Mouse (Mus musculus): ENCODE measurements around the gene Clba1. TPM values are rescaled to one million over a fixed set of nuclear protein-coding genes. Genes with fewer than 3 reads are reported as not detected.
A peak's percentile ranks its signal among the peaks of the same experiment; 100 is the strongest.

The Clba1 gene
- polyA plus RNA-seq, 1 experiment from 2014 or later: 14.7 TPM

GRCm38 (mm10) chr12:112821216-112821615, 12.5 kb downstream of the Clba1 start:
- ATAC-seq (ENCODE audit: low FRiP score) (no peak), DNase-seq (ENCODE audit: low spot score, missing footprints) (no peak)
- Histone ChIP-seq H3K9ac (ENCODE audit: low read length) (no peak overlapping the region), H3K27ac (ENCODE audit: low read depth, low read length) (no peak overlapping the region), H3K27me3 (ENCODE audit: control insufficient read depth, insufficient read depth, low read length) (no peaks in the 10 kb centered on the region), H3K4me2 (no peak overlapping the region), H3K4me3 (ENCODE audit: low read depth, low read length) (no peak overlapping the region), H3K9me3 (ENCODE audit: control insufficient read depth, low read length) (no peaks in the 10 kb centered on the region), H3K36me3 (ENCODE audit: control insufficient read depth, insufficient read depth, low read length) (peaks cover 37% of the 10 kb centered on the region), H3K4me1 (ENCODE audit: control insufficient read depth, insufficient read depth, low read length) (peaks cover 2% of the 10 kb centered on the region; the same call in 1 of the 2 replicates)
- 67% methylated on average over 1 of the region's 1 CpGs for WGBS

DNA sequence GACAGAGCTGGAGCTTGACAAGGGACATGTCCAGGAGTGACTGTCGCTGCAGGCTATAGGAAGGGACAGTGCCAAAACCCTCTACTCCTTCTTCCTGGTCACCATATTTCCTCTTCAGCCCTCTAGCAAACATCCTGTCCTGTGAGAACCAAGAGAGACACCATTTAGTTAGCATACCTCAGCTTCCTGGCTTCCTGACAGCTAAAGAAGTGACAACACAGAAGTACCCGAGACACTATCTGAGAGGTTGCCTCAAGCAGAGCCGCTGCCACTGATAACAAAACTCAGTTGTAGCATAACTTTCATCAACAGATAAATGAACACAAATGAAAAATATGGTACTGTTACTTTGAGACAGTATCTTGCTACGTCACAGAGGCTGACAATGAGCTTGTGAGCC, 13.2 kb downstream of the Clba1 start:
- no peaks in the 10 kb centered on the region for H3K27me3 ChIP-seq (ENCODE audit: control insufficient read depth, insufficient read depth, low read length)
- no peak overlapping the region for H3K4me2 ChIP-seq
- H3K4me3 ChIP-seq (ENCODE audit: low read depth, low read length): no peak overlapping the region
- H3K27ac ChIP-seq (ENCODE audit: low read depth, low read length): no peak overlapping the region
- H3K9me3 ChIP-seq (ENCODE audit: control insufficient read depth, low read length): no peaks in the 10 kb centered on the region
- WGBS: 88% methylated on average over 4 of the region's 4 CpGs
- H3K36me3 ChIP-seq (ENCODE audit: control insufficient read depth, insufficient read depth, low read length): peaks cover 37% of the 10 kb centered on the region
- H3K4me1 ChIP-seq (ENCODE audit: control insufficient read depth, insufficient read depth, low read length): peaks cover 5% of the 10 kb centered on the region; the same call in 1 of the 2 replicates
- DNase-seq (ENCODE audit: low spot score, missing footprints) (no peak), ATAC-seq (ENCODE audit: low FRiP score) (no peak)
- no peak overlapping the region for H3K9ac ChIP-seq (ENCODE audit: low read length)

DNA sequence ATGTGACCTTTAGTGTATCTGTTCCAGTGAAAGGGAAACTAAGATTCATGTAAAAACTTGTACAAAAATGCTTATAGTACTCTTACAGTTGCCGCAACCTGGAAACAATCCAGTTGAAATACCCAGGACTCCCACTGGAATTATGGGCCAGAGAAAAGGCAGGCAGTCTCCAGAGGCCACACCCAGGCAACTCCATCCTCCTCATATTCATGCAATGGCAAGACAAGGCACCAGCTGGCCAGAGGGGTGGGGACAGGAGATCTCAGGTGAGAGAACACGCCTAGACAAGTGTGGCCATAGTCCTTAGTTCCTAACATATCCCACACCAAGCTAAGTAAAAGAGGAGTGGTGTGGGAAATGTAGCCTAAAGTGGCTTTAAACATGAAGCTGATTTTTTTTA, 13.9 kb downstream of the Clba1 start:
- DNase-seq (ENCODE audit: low spot score, missing footprints) (no peak), ATAC-seq (ENCODE audit: low FRiP score) (no peak)
- Histone ChIP-seq H3K36me3 (ENCODE audit: control insufficient read depth, insufficient read depth, low read length) (peaks cover 37% of the 10 kb centered on the region), H3K4me3 (ENCODE audit: low read depth, low read length) (no peak overlapping the region), H3K9ac (ENCODE audit: low read length) (no peak overlapping the region), H3K27me3 (ENCODE audit: control insufficient read depth, insufficient read depth, low read length) (no peaks in the 10 kb centered on the region), H3K27ac (ENCODE audit: low read depth, low read length) (no peak overlapping the region), H3K4me1 (ENCODE audit: control insufficient read depth, insufficient read depth, low read length) (peaks cover 12% of the 10 kb centered on the region), H3K9me3 (ENCODE audit: control insufficient read depth, low read length) (no peaks in the 10 kb centered on the region), H3K4me2 (no peak overlapping the region)
- WGBS: 81% methylated on average over 2 of the region's 2 CpGs

DNA sequence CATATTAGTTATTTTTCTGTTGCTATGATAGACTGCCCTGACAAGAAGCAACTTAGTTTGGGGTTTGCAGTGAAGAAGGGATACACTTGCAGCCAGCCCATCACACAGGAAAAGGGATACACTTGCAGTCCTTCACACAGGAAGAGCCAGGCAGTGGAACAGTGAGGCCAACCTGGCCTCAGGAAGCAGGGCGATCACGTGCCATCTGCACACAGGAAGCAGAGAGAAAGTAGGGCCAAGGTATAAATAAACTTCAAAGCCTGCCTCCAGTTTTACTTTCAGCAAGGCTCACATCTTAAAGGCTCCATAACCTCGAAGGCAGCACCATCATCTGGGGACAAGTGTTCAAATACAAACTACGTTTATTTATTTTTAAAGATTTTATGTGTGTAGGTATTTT, 14.5 kb downstream of the Clba1 start:
- DNase-seq (ENCODE audit: low spot score, missing footprints): no peak
- WGBS: 88% methylated on average over 4 of the region's 4 CpGs
- H3K27me3 ChIP-seq (ENCODE audit: control insufficient read depth, insufficient read depth, low read length): no peaks in the 10 kb centered on the region
- no peak for ATAC-seq (ENCODE audit: low FRiP score)
- peaks cover 16% of the 10 kb centered on the region for H3K4me1 ChIP-seq (ENCODE audit: control insufficient read depth, insufficient read depth, low read length)
- H3K4me3 ChIP-seq (ENCODE audit: low read depth, low read length): no peak overlapping the region
- H3K9me3 ChIP-seq (ENCODE audit: control insufficient read depth, low read length): no peaks in the 10 kb centered on the region
- H3K9ac ChIP-seq (ENCODE audit: low read length): no peak overlapping the region
- no peak overlapping the region for H3K27ac ChIP-seq (ENCODE audit: low read depth, low read length)
- H3K4me2 ChIP-seq: no peak overlapping the region
- H3K36me3 ChIP-seq (ENCODE audit: control insufficient read depth, insufficient read depth, low read length): peaks cover 37% of the 10 kb centered on the region

GRCm38 (mm10) chr12:112825901-112826300, 17.2 kb downstream of the Clba1 start:
- DNase-seq (ENCODE audit: low spot score, missing footprints) (no peak), ATAC-seq (ENCODE audit: low FRiP score) (no peak)
- no peak overlapping the region; the same call in 1 of the 2 replicates for H3K9ac ChIP-seq (ENCODE audit: low read length)
- H3K4me3 ChIP-seq (ENCODE audit: low read depth, low read length): no peak overlapping the region
- no peak overlapping the region for H3K4me2 ChIP-seq
- H3K27me3 ChIP-seq (ENCODE audit: control insufficient read depth, insufficient read depth, low read length): no peaks in the 10 kb centered on the region
- H3K9me3 ChIP-seq (ENCODE audit: control insufficient read depth, low read length): no peaks in the 10 kb centered on the region
- H3K4me1 ChIP-seq (ENCODE audit: control insufficient read depth, insufficient read depth, low read length): peaks cover 23% of the 10 kb centered on the region
- peaks cover 19% of the 10 kb centered on the region for H3K36me3 ChIP-seq (ENCODE audit: control insufficient read depth, insufficient read depth, low read length)
- WGBS: 93% methylated on average over 5 of the region's 5 CpGs
- no peak overlapping the region for H3K27ac ChIP-seq (ENCODE audit: low read depth, low read length)

GRCm38 (mm10) chr12:112828501-112829243, 19.9 kb downstream of the Clba1 start:
- WGBS: under 1% methylated on average over 50 of the region's 51 CpGs
- peak overlapping the region; percentile 82 for H3K4me2 ChIP-seq
- ATAC-seq (ENCODE audit: low FRiP score) (peak; percentile 82), DNase-seq (ENCODE audit: low spot score, missing footprints) (peak; percentile 93)
- peak overlapping the region; percentile 89 for H3K27ac ChIP-seq (ENCODE audit: low read depth, low read length)
- H3K9me3 ChIP-seq (ENCODE audit: control insufficient read depth, low read length): no peaks in the 10 kb centered on the region
- H3K9ac ChIP-seq (ENCODE audit: low read length): peak overlapping the region; percentile 99
- H3K4me1 ChIP-seq (ENCODE audit: control insufficient read depth, insufficient read depth, low read length): peaks cover 21% of the 10 kb centered on the region
- peaks cover 10% of the 10 kb centered on the region for H3K36me3 ChIP-seq (ENCODE audit: control insufficient read depth, insufficient read depth, low read length)
- H3K27me3 ChIP-seq (ENCODE audit: control insufficient read depth, insufficient read depth, low read length): no peaks in the 10 kb centered on the region
- H3K4me3 ChIP-seq (ENCODE audit: low read depth, low read length): peak overlapping the region; percentile 97

DNA sequence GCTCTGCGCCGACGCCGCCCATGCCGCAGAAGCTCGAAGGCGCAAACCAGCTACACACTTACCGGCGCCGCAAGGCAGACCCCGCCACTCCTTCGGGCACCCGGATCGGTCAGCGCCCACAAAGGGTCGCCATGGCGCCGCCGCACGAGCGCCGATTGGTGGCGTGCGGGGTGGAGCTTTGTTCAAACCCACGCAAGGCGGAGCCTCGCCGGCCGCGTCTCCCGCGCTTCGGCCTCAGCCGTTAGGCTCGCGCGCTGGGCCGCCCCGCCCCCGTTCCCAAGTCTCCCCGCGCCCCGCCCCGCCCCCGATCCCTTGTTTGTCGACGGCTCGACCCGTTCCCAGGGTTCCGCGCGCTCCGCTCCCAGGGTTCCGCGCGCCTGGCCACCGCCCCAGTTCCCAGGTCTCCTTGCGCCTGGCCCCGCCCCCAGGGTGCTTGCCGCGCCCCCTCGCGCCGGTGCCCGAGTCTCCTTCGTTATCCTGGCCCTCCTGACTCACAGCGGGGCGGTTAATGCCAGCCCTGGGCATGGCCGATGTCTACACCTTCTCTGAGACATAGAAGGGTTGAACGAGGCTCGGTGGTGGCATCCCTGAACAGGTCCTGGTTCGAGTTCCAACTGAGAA, 20.6 kb downstream of the Clba1 start, which contains the start of gene Cdca4:
Gene Cdca4, minus strand, starts transcription at position 180 of the 621 bp plus-strand sequence.
- peak; percentile 97 for ATAC-seq (ENCODE audit: low FRiP score)
- H3K27me3 ChIP-seq (ENCODE audit: control insufficient read depth, insufficient read depth, low read length): no peaks in the 10 kb centered on the region
- H3K9me3 ChIP-seq (ENCODE audit: control insufficient read depth, low read length): no peaks in the 10 kb centered on the region

DNA sequence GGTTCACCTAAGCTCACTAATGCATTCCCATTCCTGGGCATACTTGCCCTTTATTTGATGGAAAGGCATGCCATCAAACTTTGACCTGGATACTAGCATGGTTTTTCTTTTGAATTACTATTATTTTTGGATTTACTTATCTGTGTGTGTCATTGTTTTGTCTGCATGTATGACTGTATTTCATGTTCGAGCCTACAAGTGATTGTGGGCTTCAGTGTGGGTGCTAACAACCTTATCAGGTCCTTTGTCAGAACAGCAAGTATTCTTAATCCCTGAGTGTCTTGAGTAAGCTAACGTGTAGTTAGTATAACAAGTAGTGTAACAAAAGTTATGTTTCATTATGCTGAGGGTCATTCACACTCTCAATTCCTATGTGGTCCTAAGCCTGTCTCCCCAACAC, 21.4 kb downstream of the Clba1 start:
- DNase-seq (ENCODE audit: low spot score, missing footprints) (no peak), ATAC-seq (ENCODE audit: low FRiP score) (no peak)
- Histone ChIP-seq H3K9ac (ENCODE audit: low read length) (peak overlapping the region; percentile 84), H3K4me1 (ENCODE audit: control insufficient read depth, insufficient read depth, low read length) (peaks cover 21% of the 10 kb centered on the region), H3K4me3 (ENCODE audit: low read depth, low read length) (peak overlapping the region; percentile 97), H3K27me3 (ENCODE audit: control insufficient read depth, insufficient read depth, low read length) (no peaks in the 10 kb centered on the region), H3K9me3 (ENCODE audit: control insufficient read depth, low read length) (no peaks in the 10 kb centered on the region), H3K27ac (ENCODE audit: low read depth, low read length) (no peak overlapping the region), H3K36me3 (ENCODE audit: control insufficient read depth, insufficient read depth, low read length) (peaks cover 2% of the 10 kb centered on the region), H3K4me2 (peak overlapping the region; percentile 69)
- WGBS: 50% methylated on average over 2 of the region's 2 CpGs

More for the DNA sequence above, 20.6 kb downstream of the Clba1 start, which contains the start of gene Cdca4:
- H3K27ac ChIP-seq (ENCODE audit: low read depth, low read length): peak within 1 kb of the TSS; percentile 89
- peak within 1 kb of the TSS; percentile 82 for H3K4me2 ChIP-seq
- H3K4me1 ChIP-seq (ENCODE audit: control insufficient read depth, insufficient read depth, low read length): peaks cover 21% of the 10 kb centered on the region
- WGBS: under 1% methylated on average over 49 of the region's 72 CpGs
- peak within 1 kb of the TSS; percentile 97 for H3K4me3 ChIP-seq (ENCODE audit: low read depth, low read length)
- peak; percentile 99 for DNase-seq (ENCODE audit: low spot score, missing footprints)
- peak within 1 kb of the TSS; percentile 99 for H3K9ac ChIP-seq (ENCODE audit: low read length)
- peaks cover 5% of the 10 kb centered on the region for H3K36me3 ChIP-seq (ENCODE audit: control insufficient read depth, insufficient read depth, low read length)

- no peaks in the 10 kb centered on the region for H3K27me3 ChIP-seq (ENCODE audit: control insufficient read depth, insufficient read depth, low read length)
- DNase-seq (ENCODE audit: low spot score, missing footprints) (no peak), ATAC-seq (ENCODE audit: low FRiP score) (no peak)
- peak overlapping the region; percentile 97 for H3K4me3 ChIP-seq (ENCODE audit: low read depth, low read length)
- H3K4me1 ChIP-seq (ENCODE audit: control insufficient read depth, insufficient read depth, low read length): peaks cover 21% of the 10 kb centered on the region
- H3K27ac ChIP-seq (ENCODE audit: low read depth, low read length): no peak overlapping the region
- 92% methylated on average over 3 of the region's 3 CpGs for WGBS
- peak overlapping the region; percentile 69 for H3K4me2 ChIP-seq
- no peaks in the 10 kb centered on the region for H3K9me3 ChIP-seq (ENCODE audit: control insufficient read depth, low read length)
- H3K9ac ChIP-seq (ENCODE audit: low read length): peak overlapping the region; percentile 84
- H3K36me3 ChIP-seq (ENCODE audit: control insufficient read depth, insufficient read depth, low read length): peaks cover 2% of the 10 kb centered on the region
These were observed 21.8 kb downstream of the Clba1 start for GRCm38 (mm10) chr12:112830570-112830969.
